Mouse (Mus musculus): Measurements from ENCODE around the gene Atp6v1fnb.

DNA sequence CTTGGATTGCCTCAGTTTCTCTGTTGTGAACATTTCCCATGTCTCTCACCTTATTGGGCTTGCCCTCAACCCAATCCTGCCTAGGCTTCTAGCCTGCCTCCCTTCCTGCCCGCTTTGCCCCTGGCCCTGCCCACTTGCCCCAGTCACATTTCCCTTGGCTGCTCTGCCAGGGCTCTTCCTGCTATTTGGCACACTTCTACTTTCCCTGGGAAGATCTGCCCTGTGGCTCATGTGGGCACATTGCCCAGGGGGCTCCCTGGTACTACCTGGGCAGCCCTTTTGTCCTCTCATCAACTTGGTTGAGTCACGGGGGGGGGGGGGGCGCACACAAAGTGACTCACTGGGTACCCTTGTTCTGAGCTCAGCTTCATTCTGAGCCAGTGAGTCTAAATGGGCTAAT is 39.1 kb upstream of the Atp6v1fnb start:
- TF ChIP-seq CTCF (IDR thresholded peaks at IDR 0.05; ENCODE audit: insufficient read depth, low read length) (no peak), POLR2A (IDR thresholded peaks at IDR 0.05; ENCODE audit: borderline replicate concordance, extremely low read depth, low read depth, low read length) (no peak)
